Mouse (Mus musculus): ENCODE results near the gene Arhgef18.

The Arhgef18 gene

DNA sequence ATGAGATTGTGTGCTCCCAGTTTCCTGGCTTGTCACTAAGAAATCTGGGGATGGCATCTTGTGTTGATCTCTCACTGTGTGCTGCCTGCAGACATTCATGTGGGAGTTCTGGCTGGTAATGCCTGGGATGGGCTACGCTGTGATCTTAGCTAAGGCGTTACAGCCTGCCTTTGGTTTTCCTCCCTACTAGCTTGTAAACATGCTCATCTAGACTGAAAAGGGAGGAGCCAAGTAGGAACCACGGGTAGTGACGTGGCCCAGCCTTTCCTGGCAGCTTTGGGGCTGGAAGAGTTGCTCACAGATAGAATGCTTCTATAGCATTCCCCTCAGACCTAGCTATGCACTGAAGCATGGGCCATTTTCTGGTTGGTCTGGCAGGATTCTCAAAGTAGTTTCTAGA lies 109.4 kb downstream of the Arhgef18 start:
- no peaks in the 10 kb centered on the region for H3K9me3 ChIP-seq (ENCODE audit: low read length)
- peaks cover 39% of the 10 kb centered on the region for H3K36me3 ChIP-seq (ENCODE audit: insufficient read depth, low read length)
- H3K27me3 ChIP-seq (ENCODE audit: insufficient read depth, low read length): peaks cover 3% of the 10 kb centered on the region; the same call in 1 of the 2 replicates
- H3K4me3 ChIP-seq (replicated peaks; ENCODE audit: low read length): no peak overlapping the region
- TF ChIP-seq CTCF (conservative IDR thresholded peaks at IDR 0.05; ENCODE audit: low read length) (no peak), POU5F1 (IDR thresholded peaks at IDR 0.05; ENCODE audit: borderline replicate concordance, low read length) (no peak), NANOG (IDR thresholded peaks at IDR 0.05; ENCODE audit: borderline replicate concordance, low read length) (no peak)
- H3K4me1 ChIP-seq (replicated peaks; ENCODE audit: low read depth, low read length): peaks cover 24% of the 10 kb centered on the region

Data from E14TG2a.4 (cell line).